ENCODE assay signal across 18 mouse cellular contexts in genomic region chr8:127525673-127526072, GRCm38 (mm10).
DNase-seq lines count a peak whose midpoint lies in the region.
"Had no signal": no experiment of that assay in that cellular context is flagged by ENCODE, and none has a peak within 500 bp of the region (broad histone marks: within the 10 kb centered on the region; RNA-seq: fewer than 3 reads in every experiment).

No protein-coding gene starts in this region.

- peak; percentile 24 to 52 for DNase-seq in frontal cortex, adult 2 months (ENCODE audit: extremely low spot score in 1 of 2, low spot score in 1 of 2)
- DNase-seq in frontal cortex, postnatal 25 days (ENCODE audit: low spot score in 2 of 2): no peak
- peak; percentile 13 to 60 for DNase-seq in left cerebral cortex, postnatal 25 days (ENCODE audit: low spot score in 2 of 2)
- DNase-seq in left cerebral cortex, postnatal 14 days (ENCODE audit: low spot score in 2 of 2): no peak
- DNase-seq in right cerebral cortex, adult 2 months (ENCODE audit: low spot score in 2 of 2): peak; percentile 14 to 18
- no peak for DNase-seq in right cerebral cortex, postnatal 4 days
- peak; percentile 49 for DNase-seq in telencephalon, adult 2 months (ENCODE audit: low read depth, low spot score)
- DNase-seq: adrenal gland, postnatal 10 days; adrenal gland, postnatal 36 days; B cell, adult 2 months; cerebellum, adult 11 months; cerebellum, adult 2 months; cerebellum, adult 9-11 months; cerebellum, postnatal 25 days; forebrain, postnatal 0 days; gastrocnemius, adult 2 months; gastrocnemius, postnatal 14 days; heart, adult 11 months had no signal

- intact Hi-C loops in left cerebral cortex, postnatal 25 days (cut with DNase I): no loop called here
- intact Hi-C loops in left cerebral cortex, postnatal 14 days (cut with DNase I): no loop called here

Comparison
In these comparisons a context has a peak if more than half of its experiments do, and no peak if none do; other contexts are left out.
1. DNase-seq: peak in frontal cortex, adult 2 months (2 of 2), left cerebral cortex, postnatal 25 days (2 of 2), right cerebral cortex, adult 2 months (2 of 2) and telencephalon, adult 2 months (single experiment); none in frontal cortex, postnatal 25 days (0 of 2), left cerebral cortex, postnatal 14 days (0 of 2) and right cerebral cortex, postnatal 4 days (single experiment).